Mouse (Mus musculus) forelimb bud, embryonic 11.5 days (tissue): ENCODE measurements around the gene Vps29.

Source experiments
- DNase-seq: peaks from one replicate; pipeline ENCODE4 v3.0.0-alpha.2; 2012; ENCODE audit warnings: low read depth, low spot score

Vps29 gene

DNA sequence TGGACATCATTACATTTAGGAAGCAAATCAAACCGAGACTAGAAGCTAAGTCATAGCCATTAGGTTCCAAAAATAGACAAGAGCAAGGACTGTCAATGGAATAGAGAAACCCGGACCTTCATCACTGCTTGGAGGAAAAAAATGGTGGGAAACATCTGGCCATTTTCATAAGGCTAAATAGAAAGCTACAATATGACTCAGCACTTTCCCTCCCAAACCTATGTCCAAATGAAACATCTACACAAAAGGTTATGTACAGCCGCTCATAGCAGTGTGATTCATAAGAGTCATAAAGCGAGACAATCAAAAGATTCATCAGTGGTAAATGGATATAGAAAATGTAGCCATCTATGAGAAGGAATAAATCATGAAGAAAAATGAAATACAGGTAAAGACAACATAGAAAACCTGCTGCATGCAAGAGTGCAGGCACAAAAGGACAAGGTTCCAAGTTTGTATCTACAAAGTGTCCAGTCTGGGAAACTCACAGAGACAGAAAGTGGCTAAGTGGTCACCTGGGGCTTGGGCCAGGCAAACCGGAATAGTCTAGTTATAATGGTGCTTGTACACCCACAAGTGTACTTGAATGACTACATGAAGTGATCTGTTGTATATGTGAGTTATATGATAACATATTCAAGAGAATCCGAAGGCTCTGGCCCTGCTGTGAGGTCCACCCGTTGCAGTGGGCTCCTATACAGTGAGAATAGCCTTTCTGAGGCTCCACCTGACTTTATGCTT, 17.4 kb upstream of the Vps29 start:
- DNase-seq, result no peak

- DNase-seq, result no peak
Observed at GRCm38 (mm10) chr5:122342874-122343273, 11.3 kb upstream of the Vps29 start.

DNA sequence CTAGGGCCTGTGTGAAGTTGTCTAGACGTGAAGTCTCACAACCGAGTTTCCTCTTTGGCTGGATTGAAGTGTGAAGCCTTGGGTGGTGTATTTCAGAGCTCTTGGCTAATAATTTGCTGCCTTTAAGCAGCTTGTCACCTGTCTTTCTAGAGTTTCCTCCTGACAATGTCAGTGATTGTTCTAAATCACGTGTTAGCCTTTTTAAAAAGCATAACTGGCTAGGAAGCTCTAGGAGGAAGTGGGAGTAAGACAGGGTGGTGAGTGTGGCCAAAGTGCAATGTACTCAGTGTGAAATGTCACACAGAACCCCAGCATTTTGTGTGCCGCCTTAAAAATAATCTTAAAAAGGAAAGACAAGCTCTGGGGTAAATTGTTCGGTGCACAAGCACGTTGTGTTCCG, 10.4 kb upstream of the Vps29 start:
- no peak for DNase-seq

DNA sequence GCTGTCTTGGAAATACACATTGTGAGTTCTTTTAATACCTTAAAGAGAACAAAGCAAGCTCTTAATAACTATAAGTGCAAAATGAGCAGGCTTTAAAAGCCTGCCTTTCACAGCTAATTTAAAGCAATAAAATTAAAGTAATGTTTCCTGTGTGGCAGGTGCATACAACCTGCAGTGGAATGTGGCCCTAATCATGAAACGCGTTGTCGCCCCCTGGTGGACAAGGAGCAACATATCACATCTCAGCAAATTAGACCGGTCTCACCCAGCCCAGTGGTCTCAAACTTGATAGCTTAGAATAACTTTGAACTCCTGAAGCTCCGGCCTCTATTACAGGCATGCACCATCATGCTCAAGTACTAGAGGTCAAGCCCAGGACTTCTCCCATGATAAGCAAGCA, 9.9 kb upstream of the Vps29 start:
- DNase-seq, result peak; percentile 71

DNA sequence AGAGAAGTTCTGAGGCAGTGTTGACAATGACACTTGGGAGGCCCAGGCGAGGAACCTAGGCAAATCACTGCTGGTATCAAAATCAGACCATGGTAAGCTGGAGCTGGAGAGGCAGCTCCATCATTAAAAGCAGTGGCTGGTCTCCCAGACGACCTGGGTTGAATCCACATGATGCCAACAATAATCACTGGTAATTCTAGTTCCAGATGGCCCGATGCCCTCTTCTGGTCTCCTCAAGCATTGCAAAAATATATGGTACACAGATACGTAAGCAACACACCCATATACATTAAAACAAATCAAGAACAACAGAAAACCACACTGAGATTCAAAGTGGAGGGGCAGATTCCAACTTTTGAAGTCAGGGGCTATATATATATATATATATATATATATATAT, 8.4 kb upstream of the Vps29 start:
- DNase-seq, result no peak

DNA sequence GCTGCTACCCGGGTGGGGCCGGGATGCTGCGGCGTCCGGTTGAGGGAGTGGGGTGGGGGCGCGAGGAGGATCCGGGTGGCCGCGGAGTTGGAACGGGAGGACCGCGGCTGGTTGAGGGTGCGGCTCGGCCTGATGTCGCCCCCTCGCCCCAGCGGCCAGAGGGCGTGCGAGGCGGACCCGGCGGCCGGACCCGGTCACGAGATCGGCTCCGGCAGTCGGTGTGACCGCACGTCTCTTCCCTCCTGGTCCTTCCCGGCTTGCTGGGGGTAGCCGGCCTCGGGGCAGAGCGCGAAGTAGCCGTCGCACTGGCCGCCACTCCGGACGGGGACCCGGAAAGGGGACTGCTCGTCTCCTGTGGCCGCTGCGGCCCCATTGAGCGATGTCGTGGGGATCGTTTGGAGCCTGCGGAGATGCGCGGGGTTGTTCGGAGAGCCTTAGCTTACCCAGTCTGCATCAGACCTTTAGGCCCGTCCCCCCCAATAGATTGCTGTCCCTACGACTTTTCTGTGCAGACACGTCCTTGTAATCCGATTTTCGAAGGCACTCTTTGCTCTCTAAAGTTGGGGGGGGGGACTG, 411 bp downstream of the Vps29 start:
- no peak for DNase-seq

DNA sequence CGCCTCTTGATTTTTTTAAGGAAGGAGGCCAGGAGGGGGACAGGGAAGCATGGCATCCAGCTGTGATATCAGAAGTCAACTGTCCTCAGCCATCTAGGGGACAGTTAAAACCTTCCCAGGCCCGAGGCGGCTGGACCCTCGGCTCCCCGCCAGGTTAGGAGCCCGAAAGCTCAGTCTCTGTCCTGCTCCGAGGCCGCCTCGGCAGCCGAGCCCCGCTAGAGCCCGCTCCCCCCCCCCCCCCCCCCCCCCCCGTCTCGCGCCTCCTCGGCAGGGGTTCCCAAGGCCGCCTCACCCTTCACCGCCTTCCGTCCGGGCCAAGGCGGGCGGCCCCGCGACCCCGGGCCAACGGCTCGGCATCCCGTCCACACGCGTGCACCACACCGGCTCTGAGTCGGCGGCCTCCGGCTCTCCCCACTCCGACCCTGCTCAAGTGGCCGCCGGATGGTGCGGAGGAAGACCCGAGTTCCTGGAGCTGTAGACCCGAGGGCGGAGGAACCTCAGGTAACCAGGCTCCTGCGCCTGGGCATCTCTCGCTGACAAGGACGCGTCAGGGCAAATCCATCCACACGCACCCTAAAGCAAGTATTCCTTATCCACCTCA, 17.5 kb downstream of the Vps29 start, which contains the start of gene Gpn3:
Gene Gpn3 (plus strand): TSS at position 286 of the 601 bp plus-strand sequence.
- peak; percentile 6 for DNase-seq

- DNase-seq, result peak; percentile 100
Observed at GRCm38 (mm10) chr5:122372192-122372769, 18.1 kb downstream of the Vps29 start, which contains the start of gene Fam216a. Gene Fam216a, minus strand, starts transcription at chr5:122372364.

DNA sequence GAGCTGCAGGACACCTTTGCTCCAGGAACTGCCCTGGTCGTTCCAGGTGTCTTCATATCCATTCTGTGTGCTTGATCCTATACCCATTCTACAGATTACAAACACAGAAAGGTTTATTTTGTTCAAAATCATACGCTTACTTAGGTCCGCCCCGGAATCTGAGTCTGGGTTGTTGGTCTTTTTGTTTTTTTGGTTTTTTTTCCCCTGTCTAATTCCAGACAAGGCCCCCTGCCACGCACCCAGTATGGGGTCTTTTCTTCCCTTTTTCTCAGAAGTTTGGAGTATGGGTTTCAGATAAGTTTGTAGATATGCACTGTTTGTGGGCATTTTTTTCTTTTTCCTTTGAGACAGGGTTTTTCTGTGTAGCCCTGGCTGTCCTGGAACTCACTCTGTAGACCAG, 18.7 kb downstream of the Vps29 start:
- no peak for DNase-seq

- DNase-seq, result no peak
Observed at GRCm38 (mm10) chr5:122377101-122377833, 23.1 kb downstream of the Vps29 start.

DNA sequence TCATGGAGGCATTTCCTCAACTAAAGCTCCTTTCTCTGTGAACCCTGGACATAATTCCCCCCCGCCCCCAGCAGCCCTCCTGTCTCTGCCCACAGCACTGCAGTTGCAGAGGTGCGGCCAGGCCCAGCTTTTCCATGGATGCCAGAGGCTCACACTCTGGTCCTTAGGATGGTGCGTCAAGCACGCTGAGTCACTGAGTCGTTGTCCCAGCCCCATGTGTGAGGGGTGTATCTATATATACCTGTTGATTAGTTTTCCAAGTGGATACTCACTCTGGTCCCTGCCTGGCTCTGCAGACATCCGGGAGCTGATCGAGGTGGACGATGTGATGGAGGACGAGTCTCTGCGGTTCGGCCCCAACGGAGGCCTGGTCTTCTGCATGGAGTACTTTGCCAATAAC, 24.0 kb downstream of the Vps29 start:
- no peak for DNase-seq

GRCm38 (mm10) chr5:122379374-122380155, 25.4 kb downstream of the Vps29 start:
- peak; percentile 61 for DNase-seq

DNA sequence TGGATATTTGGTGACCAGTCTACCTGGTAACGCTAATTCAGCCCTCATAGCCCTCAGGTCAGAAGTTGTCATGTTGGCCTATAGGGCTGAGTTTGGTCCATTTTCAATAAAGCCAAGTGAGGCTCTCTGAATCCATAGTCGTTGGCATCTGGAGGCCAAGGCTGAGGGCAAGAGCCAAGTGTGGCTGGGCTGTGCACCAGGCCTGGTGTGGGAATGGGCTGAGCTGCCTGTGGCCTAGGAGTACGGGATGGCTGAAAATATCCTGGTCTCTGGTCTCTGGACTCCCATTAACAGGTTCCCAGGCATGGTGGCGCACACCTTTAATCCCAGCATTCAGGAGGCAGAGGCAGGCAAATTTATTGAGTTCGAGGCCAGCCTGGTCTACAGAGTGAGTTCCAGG, 35.8 kb downstream of the Vps29 start:
- DNase-seq, result no peak

GRCm38 (mm10) chr5:122390671-122391070, 36.5 kb downstream of the Vps29 start:
- no peak for DNase-seq

DNA sequence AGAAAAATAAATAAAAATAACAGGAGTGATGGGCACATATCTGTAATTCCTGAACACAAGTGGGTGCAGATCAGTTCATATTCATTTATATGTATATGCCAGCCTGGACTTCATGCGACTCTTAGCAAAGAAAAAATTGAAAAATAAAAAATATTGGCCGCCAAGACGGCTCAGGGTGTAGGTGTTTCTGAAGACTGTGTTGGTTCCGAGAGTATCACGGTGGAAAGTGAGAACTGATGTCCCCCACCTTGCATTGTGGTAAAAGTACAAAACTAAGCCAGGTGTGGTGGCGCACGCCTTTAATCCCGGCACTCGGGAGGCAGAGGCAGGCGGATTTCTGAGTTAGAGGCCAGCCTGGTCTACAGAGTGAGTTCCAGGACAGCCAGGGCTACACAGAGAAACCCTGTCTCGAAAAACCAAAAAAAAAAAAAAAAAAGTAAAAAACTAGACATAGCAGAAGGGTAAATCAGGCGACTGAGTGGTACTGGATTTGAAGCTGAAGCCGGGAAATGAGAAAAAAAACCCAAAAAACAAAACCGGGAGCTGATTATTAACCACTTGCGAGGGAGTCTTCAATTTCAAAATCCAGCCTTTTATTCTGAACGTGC, 37.1 kb downstream of the Vps29 start:
- DNase-seq, result no peak

GRCm38 (mm10) chr5:122391786-122392180, 37.6 kb downstream of the Vps29 start, which contains the start of gene Arpc3:
Gene Arpc3, plus strand, starts transcription at chr5:122391878.
- DNase-seq, result peak; percentile 92

- no peak for DNase-seq
Observed at GRCm38 (mm10) chr5:122392227-122393004, 38.2 kb downstream of the Vps29 start.

DNA sequence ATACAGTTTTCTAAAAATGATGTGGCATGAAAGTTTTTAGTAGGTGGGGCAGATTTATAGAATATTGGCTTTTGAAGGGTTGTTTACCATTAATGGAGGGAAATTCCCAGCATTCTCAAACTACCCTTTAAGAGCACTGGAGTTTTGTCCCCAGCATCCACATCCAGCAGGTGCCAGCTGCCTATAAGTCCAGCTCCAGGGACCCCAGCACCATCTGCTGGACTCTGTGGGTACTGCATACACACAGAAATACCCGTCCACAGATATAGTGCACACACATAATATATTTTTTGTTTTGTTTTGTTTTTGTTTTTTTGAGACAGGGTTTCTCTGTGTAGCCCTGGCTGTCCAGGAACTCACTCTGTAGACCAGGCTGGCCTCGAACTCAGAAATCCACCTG, 39.7 kb downstream of the Vps29 start:
- peak; percentile 78 for DNase-seq

DNA sequence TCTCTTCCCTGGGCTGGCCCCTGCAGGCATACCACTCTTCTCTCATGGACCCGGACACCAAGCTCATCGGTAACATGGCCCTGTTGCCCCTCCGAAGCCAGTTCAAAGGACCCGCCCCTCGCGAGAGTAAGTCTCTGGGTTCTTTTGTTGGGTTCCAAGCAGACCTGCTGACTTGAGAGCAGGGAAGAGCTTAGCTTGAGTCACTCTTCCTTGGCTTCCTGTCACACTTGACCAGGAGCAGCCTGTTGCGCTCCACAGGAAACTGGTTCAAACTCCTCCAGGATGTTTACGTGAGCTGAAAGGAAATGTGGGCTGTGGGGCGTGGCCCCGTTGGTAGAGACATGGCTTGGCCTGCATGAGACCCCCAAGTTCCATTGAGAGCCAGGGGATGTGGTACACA, 42.6 kb downstream of the Vps29 start:
- no peak for DNase-seq

GRCm38 (mm10) chr5:122397495-122397894, 43.3 kb downstream of the Vps29 start:
- DNase-seq, result no peak
